Mouse (Mus musculus): ENCODE data around the gene Dnajc3.

Dnajc3 gene

DNA sequence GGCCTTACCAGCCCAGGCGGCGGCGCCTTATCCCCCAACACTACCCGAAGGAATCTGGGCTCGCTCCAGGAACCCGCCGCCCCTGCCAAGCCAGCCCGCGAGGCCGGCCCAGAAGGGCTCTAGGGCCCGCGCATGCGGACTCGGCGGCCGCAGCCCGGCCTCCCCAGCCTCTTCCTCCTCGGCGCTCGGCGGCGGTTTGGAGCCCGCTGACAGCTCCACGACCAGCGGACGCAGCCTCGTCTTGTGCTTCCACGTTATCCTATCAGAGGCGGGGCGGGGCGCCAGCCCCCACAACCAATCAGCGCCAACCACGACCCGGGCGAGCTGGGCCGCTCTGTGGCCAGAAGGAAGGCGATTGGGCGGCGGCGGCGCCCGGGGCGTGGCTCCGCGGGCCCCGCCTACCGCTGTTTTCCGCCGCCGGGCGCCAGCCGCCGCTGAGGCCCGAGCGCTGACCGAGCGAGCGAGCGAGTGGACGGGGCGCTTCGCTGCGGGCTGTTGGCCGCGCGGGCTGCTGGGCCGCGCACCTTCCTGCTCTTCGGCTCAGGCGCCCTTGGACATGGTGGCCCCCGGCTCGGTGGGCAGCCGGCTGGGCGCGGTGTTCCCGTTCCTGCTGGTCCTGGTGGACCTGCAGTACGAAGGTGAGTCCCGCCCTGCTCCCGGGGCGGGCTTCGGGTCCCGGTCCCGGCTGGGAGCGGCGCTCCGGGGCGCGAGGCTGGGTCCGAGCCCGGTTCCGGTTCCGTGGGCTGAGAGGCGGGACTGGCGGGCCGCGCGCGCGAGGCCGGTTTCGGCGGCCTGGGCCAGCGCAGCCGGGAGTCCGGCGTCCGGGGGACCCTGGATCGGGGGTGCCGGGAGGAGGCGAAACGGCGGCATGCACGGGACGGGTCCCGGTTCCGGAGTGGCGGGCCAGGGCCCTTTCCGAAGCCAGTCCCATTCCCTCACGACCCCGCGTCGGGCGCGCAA is at the start of gene Dnajc3:
Dnajc3 (plus strand) TSS at position 444 of the 960 bp plus-strand sequence.
- in situ Hi-C loops (cut with MboI), result loop anchor here (10.0 kb wide), 1 partner anchor 803 kb away; the partner anchor contains the start of genes Gpr180 and Tgds

DNA sequence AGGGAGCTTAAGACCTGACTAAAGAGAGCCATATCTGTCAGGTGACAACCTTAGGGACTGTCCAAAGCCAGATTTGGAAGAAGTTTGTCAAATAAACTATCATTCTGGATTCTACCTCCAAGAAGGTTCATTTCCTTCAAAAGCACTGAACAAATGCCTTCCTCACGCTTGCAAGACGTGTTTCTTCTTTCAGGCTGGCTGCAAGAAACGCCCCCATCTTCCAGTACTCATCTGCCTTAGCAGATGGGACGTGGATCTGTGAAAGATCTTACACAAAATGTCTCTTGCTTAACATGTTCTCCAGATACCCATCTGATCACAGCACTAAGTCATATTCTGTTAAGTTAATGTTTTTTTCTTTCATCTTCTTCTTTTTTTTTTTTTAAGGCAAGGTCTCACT is 47.7 kb upstream of the Dnajc3 start:
- in situ Hi-C loops (cut with MboI), result no loop called here

DNA sequence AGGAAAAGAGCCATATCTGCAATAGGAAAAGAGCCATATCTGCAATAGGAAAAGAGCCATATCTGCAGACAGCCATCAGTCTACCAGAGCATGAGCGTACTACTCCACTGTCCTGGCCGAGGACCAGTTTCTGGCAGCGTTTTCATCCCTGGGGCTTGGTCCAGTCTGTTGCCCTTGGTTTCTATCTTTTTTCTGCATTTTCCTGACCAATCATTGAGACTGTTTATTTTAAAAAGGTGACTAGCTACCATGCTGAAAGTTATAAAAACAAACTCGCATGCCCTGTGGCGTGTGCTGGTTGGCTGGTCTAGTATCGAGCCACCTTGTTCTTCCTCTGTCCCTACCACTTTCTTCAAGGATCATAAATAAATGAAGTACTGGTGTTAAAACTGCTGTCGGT is 42.5 kb upstream of the Dnajc3 start:
- in situ Hi-C loops (cut with MboI), result no loop called here

- in situ Hi-C loops (cut with MboI), result no loop called here
Measured at GRCm38 (mm10) chr14:118895655-118896054, 42.1 kb upstream of the Dnajc3 start.

GRCm38 (mm10) chr14:118899940-118900339 is 37.8 kb upstream of the Dnajc3 start:
- in situ Hi-C loops (cut with MboI), result no loop called here

DNA sequence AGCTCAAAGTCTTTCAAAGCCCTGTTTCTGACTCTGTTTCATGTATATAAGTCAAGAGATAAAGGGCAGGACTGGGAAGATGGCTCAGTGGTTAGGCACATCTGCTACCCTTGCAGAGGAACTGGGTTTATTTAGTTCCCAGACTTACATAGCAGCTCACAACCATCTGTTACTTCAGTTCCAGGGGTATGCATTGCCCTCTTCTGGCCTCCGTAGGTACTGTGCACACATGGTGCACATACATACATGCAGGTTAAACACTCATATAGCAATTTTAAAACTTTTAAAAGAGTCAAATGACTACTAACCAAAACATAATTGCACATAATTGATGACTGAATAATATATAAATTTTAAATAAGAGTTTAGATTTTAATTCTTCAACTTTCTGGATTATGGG is 36.9 kb upstream of the Dnajc3 start:
- in situ Hi-C loops (cut with MboI), result no loop called here

GRCm38 (mm10) chr14:118903397-118903796 is 34.4 kb upstream of the Dnajc3 start:
- in situ Hi-C loops (cut with MboI), result no loop called here

DNA sequence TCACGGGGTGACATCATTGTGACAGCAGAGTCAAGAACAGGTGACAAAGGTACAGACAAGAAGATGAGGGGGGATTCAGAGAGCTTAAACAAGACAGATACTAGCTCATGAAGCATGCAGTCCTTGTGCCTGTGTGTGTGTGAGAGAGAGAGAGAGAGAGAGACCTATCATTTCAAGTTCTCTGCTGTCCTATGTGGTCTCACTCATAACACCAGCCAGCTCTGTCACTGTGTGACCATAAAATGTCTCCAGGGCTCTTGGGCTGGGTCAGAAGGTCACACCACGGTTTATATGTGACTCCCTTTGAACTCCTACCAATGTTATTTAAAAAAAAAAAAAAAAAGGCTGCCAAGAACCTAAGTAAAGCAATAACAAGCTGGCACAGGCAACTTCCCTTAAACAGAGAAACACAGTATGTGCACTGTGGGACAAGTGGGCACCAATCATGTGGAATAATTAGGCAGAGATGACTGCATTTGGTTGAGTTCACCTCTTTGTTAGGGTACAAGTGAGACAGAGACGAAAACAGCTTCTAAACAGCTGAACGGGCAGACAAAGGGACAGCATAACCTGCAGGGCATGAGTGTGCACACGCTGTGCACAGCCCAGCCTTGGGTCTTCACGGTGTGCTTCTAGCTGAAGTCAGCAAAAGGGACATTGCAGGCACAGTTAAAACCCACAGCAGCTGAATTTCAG is 33.8 kb upstream of the Dnajc3 start:
- in situ Hi-C loops (cut with MboI), result no loop called here

DNA sequence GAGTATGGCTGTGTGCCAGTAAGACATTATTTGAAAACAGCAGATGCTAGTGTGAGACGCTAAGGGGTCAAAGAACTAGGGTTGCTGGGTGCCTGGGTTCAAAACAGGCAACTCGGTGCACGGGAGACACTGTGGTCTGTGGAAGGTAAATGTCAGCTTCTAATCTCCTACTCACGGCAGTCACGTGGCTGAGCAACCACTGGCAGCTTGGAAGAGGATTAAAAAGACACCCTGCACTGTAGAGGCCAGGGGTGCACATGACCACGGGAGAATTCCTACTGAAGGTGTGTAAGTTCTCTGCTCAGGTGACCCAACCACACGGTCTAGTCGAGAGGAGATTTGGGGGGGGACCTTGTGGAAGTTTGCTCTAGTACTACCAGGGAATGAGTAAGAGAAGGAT is 30.2 kb upstream of the Dnajc3 start:
- in situ Hi-C loops (cut with MboI), result no loop called here

- in situ Hi-C loops (cut with MboI), result no loop called here
Measured at GRCm38 (mm10) chr14:118909872-118910271, 27.9 kb upstream of the Dnajc3 start.

DNA sequence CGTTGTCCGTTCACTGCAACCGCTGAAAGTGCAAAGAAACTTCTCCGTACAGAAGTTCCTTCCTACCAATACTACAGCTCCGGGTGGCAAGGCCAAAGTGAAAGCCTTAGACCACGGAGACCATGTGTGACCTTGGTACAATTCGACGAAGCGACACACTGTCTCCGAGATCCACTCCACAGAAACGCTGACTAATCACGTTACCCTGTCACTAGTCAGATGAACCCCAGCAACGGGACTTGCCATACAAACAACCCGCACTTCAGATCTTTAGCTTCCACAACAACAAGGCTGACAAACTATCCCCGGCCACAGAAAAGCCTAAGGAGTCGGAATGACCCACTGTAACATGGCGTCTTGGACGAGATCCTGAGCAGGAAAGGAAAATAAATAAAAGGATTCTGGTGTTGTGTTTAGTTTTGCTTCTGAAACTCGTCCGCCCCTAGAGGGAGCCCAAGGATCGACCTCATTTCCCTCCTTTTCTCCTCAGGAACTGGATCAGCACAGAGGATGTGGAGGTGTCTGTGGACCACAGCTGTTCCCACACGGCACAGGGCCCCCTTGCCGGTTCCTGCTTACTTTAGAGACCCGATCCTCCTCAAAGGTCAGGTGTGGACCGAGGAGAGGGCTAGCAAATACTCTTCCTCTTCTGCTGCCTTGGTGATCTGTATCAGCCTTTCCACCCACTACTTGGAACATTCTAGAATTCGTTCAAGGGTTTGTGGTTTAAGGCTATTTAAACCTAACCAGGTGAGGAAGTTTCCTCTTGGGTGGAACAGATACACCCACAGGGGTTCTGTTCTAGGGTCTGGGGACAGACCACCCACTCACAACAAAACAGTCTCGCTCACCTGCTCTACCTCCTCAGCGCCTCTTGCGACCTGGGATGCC is 27.2 kb upstream of the Dnajc3 start:
- in situ Hi-C loops (cut with MboI), result no loop called here

GRCm38 (mm10) chr14:118911521-118911920 is 26.3 kb upstream of the Dnajc3 start:
- in situ Hi-C loops (cut with MboI), result no loop called here

- in situ Hi-C loops (cut with MboI), result no loop called here
Measured at GRCm38 (mm10) chr14:118913651-118914050, 24.1 kb upstream of the Dnajc3 start.

DNA sequence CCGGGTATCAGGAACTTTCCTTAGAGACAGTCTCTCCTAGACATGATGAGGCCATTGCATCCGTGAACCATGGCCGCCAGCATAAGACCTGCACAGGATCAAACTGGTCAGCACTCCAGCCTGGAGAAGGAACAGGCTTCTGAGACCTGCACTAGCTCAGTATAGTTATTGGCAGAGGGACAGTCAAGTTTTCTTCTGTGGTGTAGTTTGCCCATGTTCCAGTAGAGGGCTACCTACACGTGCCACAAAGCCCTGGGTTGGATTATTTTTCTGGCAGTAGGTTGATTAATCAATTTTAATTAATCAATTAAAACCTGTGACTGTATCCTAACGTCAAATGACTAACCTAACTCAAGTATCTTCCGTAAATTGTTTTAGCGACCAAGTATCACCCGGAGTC is 18.8 kb upstream of the Dnajc3 start:
- in situ Hi-C loops (cut with MboI), result no loop called here

GRCm38 (mm10) chr14:118920654-118921053 is 17.1 kb upstream of the Dnajc3 start:
- in situ Hi-C loops (cut with MboI), result no loop called here

DNA sequence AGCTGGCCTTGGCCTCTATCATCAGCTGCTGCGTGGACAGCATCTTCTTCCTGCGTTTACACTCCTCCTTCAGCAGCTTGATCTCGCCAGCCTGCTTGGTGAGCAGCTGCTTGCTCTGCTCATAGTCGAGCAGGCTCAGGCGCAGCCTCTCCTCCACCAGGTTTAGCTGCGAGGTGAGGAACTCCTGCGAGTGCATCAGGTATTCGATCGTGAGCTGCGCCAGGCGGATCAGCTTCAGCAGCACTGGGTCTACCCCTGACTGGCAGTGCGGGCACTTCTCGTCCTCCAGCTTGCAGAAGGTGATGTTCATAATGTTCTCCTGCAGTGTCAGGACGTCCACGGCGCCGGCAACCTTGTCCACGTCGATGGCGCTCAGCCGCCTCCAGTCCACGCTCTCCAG is 15.5 kb upstream of the Dnajc3 start:
- in situ Hi-C loops (cut with MboI), result no loop called here

DNA sequence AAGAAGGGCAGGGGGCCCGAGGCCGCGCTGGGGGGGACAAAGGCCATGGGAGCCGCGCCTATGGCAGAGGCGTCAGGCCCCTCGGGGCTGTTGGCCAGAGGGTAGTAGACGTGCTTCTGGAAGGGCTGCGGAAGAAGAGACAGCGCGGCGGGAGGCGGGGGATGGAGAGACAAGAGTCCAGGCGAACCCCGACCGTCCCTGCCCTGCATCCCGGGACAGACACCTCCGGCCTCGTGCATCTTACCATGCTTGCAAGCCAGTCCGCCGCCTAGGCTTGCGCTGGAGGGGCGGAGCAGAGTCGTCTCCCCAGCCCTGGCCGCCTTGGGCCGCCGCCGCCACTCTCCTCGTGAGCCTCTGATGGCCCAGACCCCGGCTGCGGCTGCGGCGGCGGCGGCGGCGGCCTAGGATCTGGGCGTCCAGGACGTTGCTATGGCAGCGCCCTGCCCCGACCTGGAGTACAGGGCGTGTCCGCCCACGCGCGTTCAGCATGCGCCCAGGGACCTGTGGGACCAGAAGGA is 15.1 kb upstream of the Dnajc3 start:
- in situ Hi-C loops (cut with MboI), result no loop called here

- in situ Hi-C loops (cut with MboI), result no loop called here
Measured at GRCm38 (mm10) chr14:118924673-118925615, 12.8 kb upstream of the Dnajc3 start, which contains the start of gene Dzip1. TSS of gene Dzip1 (minus strand) at chr14:118925460.

- in situ Hi-C loops (cut with MboI), result no loop called here
Measured at GRCm38 (mm10) chr14:118928565-118928964, 9.2 kb upstream of the Dnajc3 start.

- in situ Hi-C loops (cut with MboI), result loop anchor here (10.0 kb wide), 1 partner anchor 795 kb away; the partner anchor contains the start of genes Gpr180 and Tgds
Measured at GRCm38 (mm10) chr14:118929779-118930178, 8.0 kb upstream of the Dnajc3 start.

Measured in mature B cell (primary cell).